Mouse (Mus musculus) adrenal gland, adult 18-20 months (tissue): ENCODE results near the gene Cenpn. TPM values are rescaled to one million over a fixed set of nuclear protein-coding genes. Genes with fewer than 3 reads are reported as not detected.

ENCODE experiments used
- total RNA-seq, 2 experiments: library from RNA; stranded (reverse); gene quantifications; 1 replicate in 1 of 2; 2 replicates in 1 of 2; pipeline ENCODE4 v1.2.3; 2021

Gene Cenpn
- total RNA-seq, 2 experiments from 2014 or later, result 2.6 to 2.7 TPM

Other genes with a start within 250 kb of the Cenpn start
- 1 to 10 TPM; 4.6 to 6.1 TPM for gene Cdyl2, start 188.7 kb upstream of the Cenpn start, total RNA-seq
- gene Cmc2, start 275 bp upstream of the Cenpn start, total RNA-seq, result 10 to 100 TPM; 53.0 to 57.0 TPM
- 10 to 100 TPM; 24.3 to 25.0 TPM for gene Atmin, start 21.7 kb downstream of the Cenpn start, total RNA-seq
- 1 to 10 TPM; 1.4 to 1.5 TPM for gene 1700030J22Rik, start 57.2 kb downstream of the Cenpn start, total RNA-seq
- 100 to 1,000 TPM; 140 to 168 TPM for gene Gcsh, start 71.8 kb downstream of the Cenpn start, total RNA-seq
- gene Pkd1l2, start 160.7 kb downstream of the Cenpn start, total RNA-seq, result 1 to 10 TPM; 1.0 to 2.9 TPM
- gene Bco1, start 174.1 kb downstream of the Cenpn start, total RNA-seq, result under 1 TPM in 1 of 2 experiments, not detected in 1; 0.42 TPM
- 10 to 100 TPM in 1 of 2 experiments, 1 to 10 TPM in 1; 7.4 to 13.2 TPM for gene Gan, start 236.4 kb downstream of the Cenpn start, total RNA-seq